Mouse (Mus musculus): ENCODE data around the gene Aup1. TPM values are rescaled to one million over a fixed set of nuclear protein-coding genes. Genes with fewer than 3 reads are reported as not detected.

Aup1 gene
- polyA plus RNA-seq, 1 experiment = 582 TPM

GRCm38 (mm10) chr6:83033249-83034185 lies 20.8 kb upstream of the Aup1 start, which contains the start of the genes Dok1 and Loxl3:
Dok1 (minus strand) TSS chr6:83033471.
Loxl3 (plus strand) TSS chr6:83034173.
- H3K27me3 ChIP-seq (ENCODE audit: control insufficient read depth, insufficient read depth, low read length) = no peaks in the 10 kb centered on the region
- H3K36me3 ChIP-seq (ENCODE audit: control insufficient read depth, insufficient read depth, low read length) = peaks cover 13% of the 10 kb centered on the region
- 3% methylated on average over 51 of the region's 51 CpGs for WGBS
- TF ChIP-seq CTCF (IDR thresholded peaks at IDR 0.05; ENCODE audit: extremely low read depth, insufficient read depth, insufficient read length, insufficient replicate concordance) = no peak
- peak; percentile 51; the same call in 1 of the 2 replicates for TF ChIP-seq POLR2A (IDR thresholded peaks at IDR 0.05; ENCODE audit: low read depth, low read length)
- H3K4me3 ChIP-seq (ENCODE audit: extremely low read depth, insufficient read depth, insufficient read length) = peak within 1 kb of the TSS; percentile 96
- H3K27ac ChIP-seq (ENCODE audit: insufficient read depth, low read length) = peak within 1 kb of the TSS; percentile 83
- DNase-seq (ENCODE audit: low read depth in 1 of 2, low spot score in 2 of 2) = peak; percentile 41 to 65
- peaks cover 4% of the 10 kb centered on the region; the same call in 1 of the 2 replicates for H3K4me1 ChIP-seq (ENCODE audit: control insufficient read depth, insufficient read depth, insufficient read length)

- H3K36me3 ChIP-seq (ENCODE audit: control insufficient read depth, insufficient read depth, low read length) = peaks cover 13% of the 10 kb centered on the region
- 92% methylated on average over 5 of the region's 5 CpGs for WGBS
- H3K4me1 ChIP-seq (ENCODE audit: control insufficient read depth, insufficient read depth, insufficient read length) = peaks cover 7% of the 10 kb centered on the region; the same call in 1 of the 2 replicates
- no peak overlapping the region for H3K4me3 ChIP-seq (ENCODE audit: extremely low read depth, insufficient read depth, insufficient read length)
- DNase-seq (ENCODE audit: low read depth in 1 of 2, low spot score in 2 of 2) = no peak
- TF ChIP-seq POLR2A (IDR thresholded peaks at IDR 0.05; ENCODE audit: low read depth, low read length) = no peak
- no peak for TF ChIP-seq CTCF (IDR thresholded peaks at IDR 0.05; ENCODE audit: extremely low read depth, insufficient read depth, insufficient read length, insufficient replicate concordance)
- H3K27ac ChIP-seq (ENCODE audit: insufficient read depth, low read length) = no peak overlapping the region
- H3K27me3 ChIP-seq (ENCODE audit: control insufficient read depth, insufficient read depth, low read length) = no peaks in the 10 kb centered on the region
Observed at GRCm38 (mm10) chr6:83034463-83035055, 19.8 kb upstream of the Aup1 start.

DNA sequence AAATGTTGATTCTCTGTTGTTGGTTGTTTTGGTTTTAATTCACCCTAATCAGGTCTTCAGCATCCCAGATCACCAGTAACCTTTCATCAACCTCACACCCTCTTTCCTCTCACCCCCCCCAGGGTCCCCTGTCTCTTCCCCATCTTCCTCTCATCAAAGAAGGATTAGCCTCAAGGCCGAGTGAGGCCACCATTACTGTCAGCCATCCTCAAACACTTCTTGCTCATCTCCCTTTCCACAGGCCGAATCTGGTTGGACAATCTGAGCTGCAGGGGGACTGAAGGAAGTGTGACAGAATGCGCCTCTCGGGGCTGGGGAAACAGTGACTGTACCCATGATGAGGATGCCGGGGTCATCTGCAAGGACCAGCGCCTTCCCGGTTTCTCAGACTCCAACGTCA lies 17.1 kb upstream of the Aup1 start:
- 95% methylated on average over 8 of the region's 8 CpGs for WGBS
- no peaks in the 10 kb centered on the region for H3K27me3 ChIP-seq (ENCODE audit: control insufficient read depth, insufficient read depth, low read length)
- DNase-seq (ENCODE audit: low read depth in 1 of 2, low spot score in 2 of 2) = no peak
- H3K36me3 ChIP-seq (ENCODE audit: control insufficient read depth, insufficient read depth, low read length) = peaks cover under 1% of the 10 kb centered on the region; the same call in 1 of the 2 replicates
- no peak for TF ChIP-seq CTCF (IDR thresholded peaks at IDR 0.05; ENCODE audit: extremely low read depth, insufficient read depth, insufficient read length, insufficient replicate concordance)
- TF ChIP-seq POLR2A (IDR thresholded peaks at IDR 0.05; ENCODE audit: low read depth, low read length) = no peak
- peaks cover 7% of the 10 kb centered on the region; the same call in 1 of the 2 replicates for H3K4me1 ChIP-seq (ENCODE audit: control insufficient read depth, insufficient read depth, insufficient read length)
- H3K27ac ChIP-seq (ENCODE audit: insufficient read depth, low read length) = no peak overlapping the region
- H3K4me3 ChIP-seq (ENCODE audit: extremely low read depth, insufficient read depth, insufficient read length) = no peak overlapping the region

DNA sequence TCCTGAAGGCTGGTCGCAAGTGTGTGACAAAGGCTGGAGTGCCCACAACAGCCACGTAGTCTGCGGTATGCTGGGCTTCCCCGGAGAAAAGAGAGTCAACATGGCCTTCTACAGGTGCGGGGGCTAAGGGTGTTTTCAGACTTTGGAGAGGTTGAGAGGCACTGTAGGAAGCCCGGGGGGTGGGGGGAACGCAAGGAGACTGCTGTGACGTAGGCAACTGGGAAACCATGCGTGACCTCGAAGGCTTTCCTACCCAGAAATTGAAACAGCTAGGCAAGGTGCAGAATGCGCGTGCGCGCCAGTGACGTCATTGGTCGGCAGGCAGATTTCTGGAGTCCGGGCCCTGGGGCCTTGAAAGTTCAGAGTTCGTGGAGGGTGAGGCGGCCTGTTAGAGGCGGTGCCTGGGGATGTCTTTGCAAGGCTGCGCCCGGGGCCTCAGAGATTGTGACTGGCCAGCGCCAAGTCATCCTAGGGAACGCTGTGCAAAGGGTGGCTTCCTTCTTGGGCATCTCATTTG lies 15.8 kb upstream of the Aup1 start:
- Histone ChIP-seq H3K36me3 (ENCODE audit: control insufficient read depth, insufficient read depth, low read length) (no peaks in the 10 kb centered on the region), H3K4me1 (ENCODE audit: control insufficient read depth, insufficient read depth, insufficient read length) (peaks cover 7% of the 10 kb centered on the region; the same call in 1 of the 2 replicates), H3K27ac (ENCODE audit: insufficient read depth, low read length) (peak overlapping the region; percentile 85), H3K4me3 (ENCODE audit: extremely low read depth, insufficient read depth, insufficient read length) (peak overlapping the region; percentile 51), H3K27me3 (ENCODE audit: control insufficient read depth, insufficient read depth, low read length) (no peaks in the 10 kb centered on the region)
- 23% methylated on average over 24 of the region's 24 CpGs for WGBS
- TF ChIP-seq CTCF (IDR thresholded peaks at IDR 0.05; ENCODE audit: extremely low read depth, insufficient read depth, insufficient read length, insufficient replicate concordance) = no peak
- no peak for TF ChIP-seq POLR2A (IDR thresholded peaks at IDR 0.05; ENCODE audit: low read depth, low read length)
- DNase-seq (ENCODE audit: low read depth in 1 of 2, low spot score in 2 of 2) = peak; percentile 81 to 94

DNA sequence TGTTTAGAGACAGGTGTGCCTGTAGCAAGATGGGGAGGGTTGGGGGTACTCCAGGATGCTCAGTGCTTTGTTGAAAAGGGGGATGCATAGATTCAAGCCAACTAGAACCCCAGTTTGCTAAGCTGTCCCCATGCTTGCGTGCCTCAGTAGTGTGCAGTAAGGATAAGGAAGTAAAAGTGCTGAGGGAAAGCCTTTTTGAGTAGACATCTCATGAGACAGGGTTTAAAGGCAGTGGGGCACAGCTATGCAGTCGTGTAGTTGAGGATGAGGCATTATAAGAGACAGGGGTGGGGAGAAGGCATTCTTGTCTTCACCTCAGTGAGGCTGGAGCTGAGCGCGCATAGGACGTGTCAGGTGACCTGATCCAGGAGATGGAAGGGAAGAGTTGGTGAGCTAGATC lies 13.7 kb upstream of the Aup1 start:
- Histone ChIP-seq H3K27me3 (ENCODE audit: control insufficient read depth, insufficient read depth, low read length) (no peaks in the 10 kb centered on the region), H3K27ac (ENCODE audit: insufficient read depth, low read length) (0 out of 2 replicates have a peak overlapping the region, but pooled peaks have one; percentile 48), H3K4me3 (ENCODE audit: extremely low read depth, insufficient read depth, insufficient read length) (no peak overlapping the region), H3K36me3 (ENCODE audit: control insufficient read depth, insufficient read depth, low read length) (no peaks in the 10 kb centered on the region), H3K4me1 (ENCODE audit: control insufficient read depth, insufficient read depth, insufficient read length) (peaks cover 11% of the 10 kb centered on the region; the same call in 1 of the 2 replicates)
- DNase-seq (ENCODE audit: low read depth in 1 of 2, low spot score in 2 of 2) = no peak
- TF ChIP-seq CTCF (IDR thresholded peaks at IDR 0.05; ENCODE audit: extremely low read depth, insufficient read depth, insufficient read length, insufficient replicate concordance) (no peak), POLR2A (IDR thresholded peaks at IDR 0.05; ENCODE audit: low read depth, low read length) (no peak)
- WGBS = 83% methylated on average over 5 of the region's 5 CpGs

- DNase-seq (ENCODE audit: low read depth in 1 of 2, low spot score in 2 of 2) = no peak
- Histone ChIP-seq H3K36me3 (ENCODE audit: control insufficient read depth, insufficient read depth, low read length) (no peaks in the 10 kb centered on the region), H3K4me1 (ENCODE audit: control insufficient read depth, insufficient read depth, insufficient read length) (peaks cover 7% of the 10 kb centered on the region; the same call in 1 of the 2 replicates), H3K4me3 (ENCODE audit: extremely low read depth, insufficient read depth, insufficient read length) (no peak overlapping the region), H3K27ac (ENCODE audit: insufficient read depth, low read length) (no peak overlapping the region; the same call in 1 of the 2 replicates), H3K27me3 (ENCODE audit: control insufficient read depth, insufficient read depth, low read length) (no peaks in the 10 kb centered on the region)
- TF ChIP-seq CTCF (IDR thresholded peaks at IDR 0.05; ENCODE audit: extremely low read depth, insufficient read depth, insufficient read length, insufficient replicate concordance) (no peak), POLR2A (IDR thresholded peaks at IDR 0.05; ENCODE audit: low read depth, low read length) (no peak)
- 87% methylated on average over 6 of the region's 6 CpGs for WGBS
Observed at GRCm38 (mm10) chr6:83043561-83043960, 10.8 kb upstream of the Aup1 start.
